Mouse (Mus musculus) hindbrain, embryonic 16.5 days (tissue): ENCODE results near the gene Cd3eap. TPM values are rescaled to one million over a fixed set of nuclear protein-coding genes. Genes with fewer than 3 reads are reported as not detected.

ENCODE experiments used
- ATAC-seq: fragments of 200-750 bp; cut with Nextera tagmentation; 2 replicates; pipeline ENCODE4 v1.8.0; 2017; ENCODE audit warnings: moderate TSS enrichment, moderate library complexity
- H3K27ac ChIP-seq: fragments of 300-500 bp; sonication (generic); 2 replicates; pipeline ENCODE4 v1.5.1; 2014; ENCODE audit warnings: low read depth, mild to moderate bottlenecking, control low read depth, low read length, moderate library complexity
- H3K27me3 ChIP-seq: fragments of 300-500 bp; sonication (generic); replicated peaks from 2 replicates; pipeline ENCODE4 v1.6.1; 2014; ENCODE audit warnings: low read length; ENCODE audit not compliant: control insufficient read depth, insufficient read depth
- H3K36me3 ChIP-seq: fragments of 300-500 bp; sonication (generic); 2 replicates; pipeline ENCODE4 v1.6.1; 2014; ENCODE audit warnings: mild to moderate bottlenecking, low read length, moderate library complexity, mixed read lengths; ENCODE audit not compliant: control insufficient read depth, insufficient read depth
- H3K4me1 ChIP-seq: fragments of 300-500 bp; sonication (generic); 2 replicates; pipeline ENCODE4 v1.6.1; 2014; ENCODE audit warnings: low read depth, low read length; ENCODE audit not compliant: control insufficient read depth, insufficient read depth
- H3K4me2 ChIP-seq: fragments of 300-500 bp; sonication (generic); 2 replicates; pipeline ENCODE4 v1.6.1; 2014; ENCODE audit warnings: mild to moderate bottlenecking, low read length, control low read depth, moderate library complexity
- H3K4me3 ChIP-seq: fragments of 300-500 bp; sonication (generic); 2 replicates; pipeline ENCODE4 v1.5.1; 2014; ENCODE audit warnings: mild to moderate bottlenecking, low read length, control low read depth, moderate library complexity
- H3K9ac ChIP-seq: fragments of 300-500 bp; sonication (generic); 2 replicates; pipeline ENCODE4 v1.6.1; 2014; ENCODE audit warnings: low read depth, mild to moderate bottlenecking, control low read depth, low read length, moderate library complexity
- H3K9me3 ChIP-seq: fragments of 300-500 bp; sonication (generic); 2 replicates; pipeline ENCODE4 v1.6.1; 2014; ENCODE audit warnings: mild to moderate bottlenecking, low read length, moderate library complexity; ENCODE audit not compliant: control insufficient read depth
- WGBS: fragments of 180-500 bp; shearing (Covaris S2); extraction: QIAGEN DNeasy Blood & Tissue Kit; methylation state at CpG from one replicate; pipeline ENCODE4 v1.1.7; 2014; 5-methylcytosine and 5-hydroxymethylcytosine counted together
- microRNA counts: library from miRNA; unstranded; fragments of <30 nt; microRNA quantifications from one replicate; lab custom pipeline; 2016
- microRNA-seq: library from miRNA; unstranded; fragments of <30 nt; microRNA quantifications from one replicate; pipeline ENCODE4, GENCODE M21; 2017
- polyA plus RNA-seq: library from polyadenylated mRNA; unstranded; fragments of >200 nt; fragmentation: Nextera tagmentation; extraction: Ambion mirVana; gene quantifications from 2 replicates; pipeline ENCODE4 v1.2.1, GENCODE M21; 2015

Cd3eap gene
- polyA plus RNA-seq, 1 experiment from 2014 or later, result 23.6 TPM

- peak; percentile 89 for ATAC-seq
- WGBS, result under 1% methylated on average over 58 of the region's 58 CpGs
- peak overlapping the region; percentile 65 for H3K9ac ChIP-seq
- peak overlapping the region; percentile 52 for H3K4me3 ChIP-seq
- H3K36me3 ChIP-seq, result no peaks in the 10 kb centered on the region
- no peaks in the 10 kb centered on the region for H3K9me3 ChIP-seq
- H3K4me1 ChIP-seq, result peaks cover 39% of the 10 kb centered on the region
- H3K27me3 ChIP-seq, result peaks cover 36% of the 10 kb centered on the region
- H3K4me2 ChIP-seq, result peak overlapping the region; percentile 99
- H3K27ac ChIP-seq, result peak overlapping the region; percentile 72
Observed at GRCm38 (mm10) chr7:19308454-19309277, 50.6 kb downstream of the Cd3eap start.

DNA sequence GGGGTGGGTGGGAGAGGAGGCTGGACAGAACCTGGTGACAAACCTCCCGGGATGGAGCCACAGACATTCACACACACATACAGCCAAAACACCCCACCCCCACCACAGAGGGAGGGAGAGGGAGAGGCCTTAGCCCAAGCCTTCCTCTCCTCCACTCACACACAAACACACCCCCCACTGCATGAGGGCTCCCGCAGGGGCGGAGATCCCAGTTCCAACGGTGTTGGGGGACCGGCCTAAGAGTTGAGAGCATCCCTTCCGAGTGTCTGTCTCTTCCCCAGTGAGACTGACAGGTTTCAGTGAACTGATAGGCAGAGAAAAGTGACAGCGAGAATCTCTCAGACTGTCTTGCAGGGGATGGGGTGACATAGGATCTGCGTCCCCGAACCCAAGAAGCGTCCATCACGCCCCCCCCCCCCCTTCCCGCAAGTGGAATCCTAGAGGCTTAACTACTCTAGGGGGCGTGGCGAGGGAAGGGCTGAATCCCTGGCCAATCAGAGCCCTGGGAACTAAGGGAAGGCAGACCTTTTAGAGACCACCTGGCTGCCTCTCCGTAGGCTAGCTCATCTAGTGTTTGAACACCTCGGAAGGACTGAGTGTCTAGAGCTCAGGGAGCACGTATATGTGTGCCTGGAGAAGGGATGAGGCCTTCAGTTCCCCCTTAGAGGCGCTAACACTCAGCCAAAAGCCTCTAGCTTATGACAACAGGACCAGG, 51.4 kb downstream of the Cd3eap start:
- no peaks in the 10 kb centered on the region for H3K9me3 ChIP-seq
- H3K4me3 ChIP-seq, result peak overlapping the region; percentile 52
- peaks cover 41% of the 10 kb centered on the region for H3K4me1 ChIP-seq
- peak overlapping the region; percentile 99 for H3K4me2 ChIP-seq
- peaks cover 42% of the 10 kb centered on the region for H3K27me3 ChIP-seq
- peak overlapping the region; percentile 72 for H3K27ac ChIP-seq
- peak overlapping the region; percentile 65 for H3K9ac ChIP-seq
- ATAC-seq, result peak; percentile 56
- no peaks in the 10 kb centered on the region for H3K36me3 ChIP-seq
- 1% methylated on average over 17 of the region's 18 CpGs for WGBS

DNA sequence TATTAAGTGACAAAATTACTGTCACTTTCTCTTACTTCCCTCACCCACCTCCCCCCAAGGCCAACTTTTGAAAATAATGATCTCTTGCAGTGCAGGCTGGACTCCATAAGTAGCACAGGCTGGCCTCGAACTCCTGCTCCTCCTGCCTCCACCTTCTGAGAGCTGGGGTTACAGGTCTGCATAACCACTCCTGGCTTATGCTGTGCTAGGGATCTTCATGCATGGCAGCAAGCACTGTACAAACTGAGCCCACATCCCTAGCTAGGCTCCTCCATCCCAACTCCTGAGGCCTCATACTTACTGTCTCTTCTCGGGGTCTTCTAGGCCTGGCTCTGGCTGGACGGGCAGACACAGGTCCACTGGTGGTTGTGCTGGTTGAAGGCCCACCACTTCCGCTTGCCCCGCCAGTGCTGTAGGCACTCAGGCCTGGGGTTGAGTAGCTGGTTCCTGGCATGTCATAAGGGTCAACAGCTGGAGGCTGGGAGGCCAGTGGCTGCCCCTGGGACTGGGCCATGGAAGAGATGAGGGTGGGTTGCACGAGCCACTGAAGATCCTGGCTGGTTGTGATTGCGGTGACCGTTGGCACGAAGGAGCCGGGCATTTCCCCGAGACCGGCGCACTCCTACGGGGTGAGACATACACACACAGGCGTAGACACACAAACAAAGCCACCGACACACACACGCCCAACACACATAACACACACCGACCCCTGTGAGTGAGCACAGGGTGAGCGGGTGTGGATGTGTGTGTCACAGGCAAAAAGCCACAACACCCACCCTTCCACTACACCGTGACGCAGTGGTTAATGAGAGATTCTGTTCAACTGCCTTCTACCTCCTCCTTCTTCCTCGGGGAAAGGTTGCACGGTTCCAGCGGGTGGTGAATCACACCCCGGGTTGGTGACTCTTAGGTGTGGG, 52.2 kb downstream of the Cd3eap start:
- Histone ChIP-seq H3K27me3 (peaks cover 44% of the 10 kb centered on the region), H3K36me3 (no peaks in the 10 kb centered on the region), H3K27ac (no peak overlapping the region), H3K4me2 (peak overlapping the region; percentile 99; the same call in 1 of the 2 replicates), H3K9me3 (no peaks in the 10 kb centered on the region), H3K4me1 (peaks cover 42% of the 10 kb centered on the region), H3K9ac (no peak overlapping the region), H3K4me3 (no peak overlapping the region; the same call in 1 of the 2 replicates)
- no peak for ATAC-seq
- 70% methylated on average over 25 of the region's 25 CpGs for WGBS

MicroRNA genes within 50 kb of the gene (microRNA counts, 519-probe panel; counts per million panel counts)
- microRNA mmu-miR-343 (lab: Ali Mortazavi, UCI), result 469 counts per million, percentile 1 among the panel's probes with 10 or more counts

Small RNA genes within 50 kb of the gene (microRNA-seq; reads per million reads assigned to microRNA genes)
- not detected for gene Mir343

Other genes with a start within 250 kb of the Cd3eap start
- 7.0 and 8.8 TPM in 2 replicates for gene Gm4969, start 241.1 kb downstream of the Cd3eap start, polyA plus RNA-seq
- gene Fbxo46, start 239.6 kb downstream of the Cd3eap start, polyA plus RNA-seq, result 16.4 and 17.7 TPM in 2 replicates
- gene Qpctl, start 210.2 kb downstream of the Cd3eap start, polyA plus RNA-seq, result 24.0 and 26.3 TPM in 2 replicates
- gene Snrpd2, start 209.8 kb downstream of the Cd3eap start, polyA plus RNA-seq, result 107 and 110 TPM in 2 replicates
- 2.0 and 2.9 TPM in 2 replicates for gene Gipr, start 193.4 kb downstream of the Cd3eap start, polyA plus RNA-seq
- gene Eml2, start 183.1 kb downstream of the Cd3eap start, polyA plus RNA-seq, result 9.4 and 12.3 TPM in 2 replicates
- 3.1 and 4.4 TPM in 2 replicates for gene Gpr4, start 146.9 kb downstream of the Cd3eap start, polyA plus RNA-seq
- 39.9 and 41.5 TPM in 2 replicates for gene Opa3, start 131.1 kb downstream of the Cd3eap start, polyA plus RNA-seq
- 39.9 and 42.9 TPM in 2 replicates for gene Vasp, start 87.7 kb downstream of the Cd3eap start, polyA plus RNA-seq
- gene Ppm1n, start 79.4 kb downstream of the Cd3eap start, polyA plus RNA-seq, result 0.79 and 1.5 TPM in 2 replicates
- gene Rtn2, start 76.9 kb downstream of the Cd3eap start, polyA plus RNA-seq, result 124 and 126 TPM in 2 replicates
- gene Fosb, start 49.4 kb downstream of the Cd3eap start, polyA plus RNA-seq, result 0.06 and 0.10 TPM in 2 replicates
- 80.6 and 87.2 TPM in 2 replicates for gene Ercc1, start 14.7 kb downstream of the Cd3eap start, polyA plus RNA-seq
- 1.5 and 1.9 TPM in 2 replicates for gene Ppp1r13l, start 266 bp upstream of the Cd3eap start, polyA plus RNA-seq
- gene Ercc2, start 22.5 kb upstream of the Cd3eap start, polyA plus RNA-seq, result 22.6 and 25.1 TPM in 2 replicates
- 2.2 and 2.5 TPM in 2 replicates for gene Klc3, start 44.6 kb upstream of the Cd3eap start, polyA plus RNA-seq
- gene Ckm, start 45.3 kb upstream of the Cd3eap start, polyA plus RNA-seq, result 0.64 and 47.3 TPM in 2 replicates
- gene Mark4, start 99.3 kb upstream of the Cd3eap start, polyA plus RNA-seq, result 13.5 and 15.9 TPM in 2 replicates
- 0.97 and 1.5 TPM in 2 replicates for gene Exoc3l2, start 103.8 kb upstream of the Cd3eap start, polyA plus RNA-seq
- 3.5 and 4.2 TPM in 2 replicates for gene Bloc1s3, start 148.9 kb upstream of the Cd3eap start, polyA plus RNA-seq
- gene Trappc6a, start 148.9 kb upstream of the Cd3eap start, polyA plus RNA-seq, result 36.3 and 37.1 TPM in 2 replicates
- gene Nkpd1, start 158.4 kb upstream of the Cd3eap start, polyA plus RNA-seq, result 0.99 and 2.3 TPM in 2 replicates
- gene Ppp1r37, start 203.6 kb upstream of the Cd3eap start, polyA plus RNA-seq, result 37.7 and 38.3 TPM in 2 replicates
- gene Zfp296, start 217.8 kb upstream of the Cd3eap start, polyA plus RNA-seq, result 0.20 and 0.46 TPM in 2 replicates
- 147 and 162 TPM in 2 replicates for gene Gemin7, start 218.1 kb upstream of the Cd3eap start, polyA plus RNA-seq
- gene Clasrp, start 245.0 kb upstream of the Cd3eap start, polyA plus RNA-seq, result 54.1 and 54.4 TPM in 2 replicates